Mouse (Mus musculus): ENCODE measurements around the gene Rnf207.

The Rnf207 gene

DNA sequence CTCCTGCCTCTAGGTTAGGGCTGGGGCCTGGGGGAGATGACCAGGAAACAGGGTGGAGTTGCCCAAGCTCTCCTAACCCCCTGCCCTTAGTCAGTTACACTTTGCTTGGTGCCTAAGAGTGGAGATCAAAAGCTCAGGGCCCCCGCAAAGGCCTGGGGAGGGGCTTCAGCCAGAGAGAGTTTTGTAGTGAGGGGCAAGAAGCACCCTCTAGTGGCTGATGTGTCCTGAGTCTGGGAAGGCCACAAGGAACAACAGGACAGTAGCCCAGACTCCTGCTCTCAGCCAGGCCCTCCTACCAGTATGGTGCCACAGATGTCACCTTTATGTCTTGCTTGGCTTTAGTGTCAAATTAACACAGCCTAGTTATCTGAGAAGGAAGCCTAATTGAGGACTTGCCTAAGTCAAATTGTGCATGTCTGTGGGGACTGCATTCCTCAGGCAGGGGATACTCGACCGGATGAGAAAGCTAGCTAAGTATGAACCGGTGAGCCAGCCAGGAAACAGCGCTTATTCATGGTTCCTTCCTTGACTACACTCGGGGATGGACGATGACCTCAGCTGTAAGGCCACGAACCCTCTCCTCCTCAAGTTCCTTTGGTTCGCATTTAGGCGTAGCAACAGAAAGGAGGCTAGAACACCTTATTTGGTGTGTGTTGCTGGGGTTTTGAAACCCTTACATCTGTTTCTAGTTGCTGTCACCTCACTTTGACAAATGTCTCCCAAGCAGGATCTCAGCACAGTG lies 24.4 kb downstream of the Rnf207 start:
- DNase-seq (ENCODE audit: low read depth), result no peak

GRCm38 (mm10) chr4:152292102-152292765 lies 26.6 kb downstream of the Rnf207 start:
- no peak for DNase-seq (ENCODE audit: low read depth)

DNA sequence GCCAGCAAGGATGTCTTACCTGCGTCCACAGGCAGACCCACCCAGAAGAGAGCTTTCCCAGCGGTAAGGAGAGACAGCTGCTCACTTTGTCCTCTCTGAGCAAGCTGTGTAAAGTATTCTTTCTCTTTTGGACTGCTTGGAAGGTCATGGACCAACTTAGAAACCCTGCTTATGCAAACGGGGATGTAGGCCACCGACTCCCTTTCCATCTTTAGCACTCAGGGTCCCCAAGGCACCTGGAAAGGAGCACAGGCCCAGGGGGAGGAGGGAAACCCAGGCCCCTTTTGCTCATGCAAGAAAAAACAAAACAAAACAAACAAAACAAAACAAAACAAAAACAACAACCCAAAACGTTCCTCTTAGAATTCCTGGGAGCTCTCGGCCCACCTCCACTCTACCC lies 27.2 kb downstream of the Rnf207 start, which contains the start of gene Hes3:
Hes3 (minus strand) TSS at position 101 of the 400 bp plus-strand sequence.
- DNase-seq (ENCODE audit: low read depth), result no peak

- DNase-seq (ENCODE audit: low read depth), result no peak
These were observed 27.8 kb downstream of the Rnf207 start for GRCm38 (mm10) chr4:152290991-152291390.

DNA sequence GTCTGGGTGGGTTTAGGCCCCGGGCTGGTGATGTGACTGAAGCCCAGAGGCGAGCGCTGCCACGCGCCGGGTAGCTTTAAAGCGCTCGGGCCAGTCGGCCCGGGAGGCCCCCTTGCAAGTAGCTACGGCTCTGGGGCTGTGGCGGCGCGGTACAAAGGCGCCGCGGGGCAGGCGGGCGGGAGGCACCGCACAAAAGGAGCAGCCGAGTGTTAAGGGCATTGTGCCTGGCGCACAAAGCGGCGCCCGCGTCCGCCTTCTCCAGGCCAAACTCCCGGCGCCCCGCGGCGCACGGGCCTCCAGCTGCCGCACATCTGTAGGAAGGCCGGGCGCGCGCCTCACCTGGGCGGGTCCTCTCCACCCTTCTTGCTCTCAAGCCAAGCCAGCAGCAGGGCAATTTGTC lies 28.4 kb downstream of the Rnf207 start:
- DNase-seq (ENCODE audit: low read depth), result no peak

DNA sequence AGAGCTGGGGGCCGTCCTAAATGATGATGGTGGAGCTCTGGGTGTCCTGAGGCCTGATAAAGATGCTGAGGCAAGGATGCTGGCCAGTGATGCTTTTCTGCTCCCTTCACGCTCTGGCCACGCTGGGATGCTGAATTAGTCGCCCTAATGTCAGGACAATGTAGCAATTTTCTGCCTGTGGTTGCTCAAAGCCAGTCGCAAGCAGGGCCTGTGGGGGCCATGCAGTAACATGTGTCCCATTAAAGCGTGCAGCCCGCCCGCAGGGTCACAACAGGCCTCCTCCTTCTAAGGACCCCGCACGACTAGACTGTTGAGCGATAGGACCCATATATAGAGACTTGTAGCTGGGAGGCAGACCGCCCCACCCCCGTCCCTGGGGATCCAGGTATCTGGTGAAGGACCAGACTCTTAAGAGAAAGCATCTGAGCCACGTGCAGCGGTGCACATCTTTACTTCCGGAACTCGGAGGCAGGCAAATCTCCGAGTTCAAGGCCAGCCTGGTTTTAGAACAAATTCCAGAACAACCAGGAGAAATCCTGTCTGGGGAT lies 30.3 kb downstream of the Rnf207 start:
- no peak for DNase-seq (ENCODE audit: low read depth)

GRCm38 (mm10) chr4:152287317-152288120 lies 31.3 kb downstream of the Rnf207 start:
- DNase-seq (ENCODE audit: low read depth), result no peak

GRCm38 (mm10) chr4:152286887-152287286 lies 31.9 kb downstream of the Rnf207 start:
- peak; percentile 66 for DNase-seq (ENCODE audit: low read depth)

- peak; percentile 22 for DNase-seq (ENCODE audit: low read depth)
These were observed 32.6 kb downstream of the Rnf207 start for GRCm38 (mm10) chr4:152286183-152286582.

GRCm38 (mm10) chr4:152285505-152285904 lies 33.3 kb downstream of the Rnf207 start:
- peak; percentile 71 for DNase-seq (ENCODE audit: low read depth)

DNA sequence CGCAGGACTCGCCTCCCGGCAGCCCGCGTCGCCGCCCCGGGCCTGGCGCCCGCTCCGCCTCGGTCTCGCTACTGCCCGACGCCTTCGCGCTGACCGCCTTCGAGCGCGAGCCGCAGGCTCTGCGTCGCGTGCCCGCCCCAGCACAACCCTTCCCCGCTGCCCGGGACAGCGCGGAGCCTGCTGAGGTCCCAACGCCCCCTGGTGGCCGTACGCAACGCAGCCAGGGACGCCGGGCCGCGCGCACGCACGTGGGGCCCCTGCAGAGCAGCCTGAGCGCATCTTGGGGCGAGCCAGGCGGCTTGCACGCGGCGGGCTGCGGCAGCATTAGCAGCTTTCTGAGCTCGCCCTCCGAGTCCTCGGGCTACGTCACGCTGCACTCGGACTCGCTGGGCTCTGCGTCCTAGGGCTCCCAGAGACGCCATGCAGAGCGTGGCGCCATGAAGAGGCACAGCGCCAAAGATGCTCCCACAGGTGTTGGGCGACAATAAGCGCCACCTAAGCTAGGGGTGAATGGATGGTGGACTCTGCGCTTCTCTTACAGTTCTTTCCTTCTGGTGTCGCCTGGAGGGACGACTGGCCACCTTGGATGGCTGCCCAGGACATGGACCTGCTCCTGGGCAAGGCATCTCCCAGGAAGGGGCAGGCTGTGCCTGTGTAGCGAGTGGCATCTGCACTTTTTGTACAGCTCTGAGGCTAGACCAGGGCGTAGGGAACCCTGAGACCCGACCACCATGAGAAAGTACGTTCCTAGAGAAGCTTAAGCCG lies 35.4 kb downstream of the Rnf207 start:
- peak; percentile 92 for DNase-seq (ENCODE audit: low read depth)

DNA sequence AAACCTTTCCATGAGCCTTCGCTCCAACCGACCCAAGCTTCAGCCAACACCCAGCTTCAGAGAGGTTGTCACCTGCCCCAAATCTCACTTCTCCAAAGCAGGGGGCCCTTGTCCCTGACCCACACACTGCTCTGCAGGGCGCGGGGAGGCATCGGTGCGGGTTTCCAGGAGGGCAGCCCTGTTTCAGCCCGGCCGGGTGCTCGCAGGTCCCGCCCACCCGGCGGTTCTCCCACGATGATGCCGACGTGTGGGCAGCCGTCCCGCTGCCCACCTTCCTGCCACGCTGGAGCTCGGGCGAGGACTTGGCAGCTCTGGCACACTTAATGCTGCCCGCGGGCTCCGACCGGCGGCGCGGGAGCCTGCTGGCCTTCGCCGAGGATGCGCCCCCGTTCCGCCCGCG lies 36.1 kb downstream of the Rnf207 start:
- no peak for DNase-seq (ENCODE audit: low read depth)

DNA sequence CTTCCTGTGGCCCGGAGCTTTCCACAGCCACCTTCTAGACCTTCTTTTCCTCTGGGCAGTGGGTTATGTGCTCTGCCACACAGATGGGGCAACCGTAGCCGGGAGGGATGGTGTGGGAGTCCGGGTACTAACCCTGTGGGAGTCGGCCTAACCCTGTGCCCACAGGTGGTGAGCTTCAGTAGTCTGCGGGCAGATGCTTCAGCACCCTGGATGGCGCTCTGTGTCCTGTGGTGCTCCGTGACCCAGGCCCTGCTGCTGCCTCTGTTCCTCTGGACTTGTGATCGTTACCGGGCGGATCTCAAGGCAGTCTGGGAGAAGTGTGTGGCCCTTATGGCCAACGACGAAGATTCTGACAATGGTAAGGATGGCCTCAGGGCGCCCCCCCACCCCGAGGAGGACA lies 37.2 kb downstream of the Rnf207 start:
- no peak for DNase-seq (ENCODE audit: low read depth)

- no peak for DNase-seq (ENCODE audit: low read depth)
These were observed 39.8 kb downstream of the Rnf207 start for GRCm38 (mm10) chr4:152278986-152279385.

- DNase-seq (ENCODE audit: low read depth), result no peak
These were observed 40.9 kb downstream of the Rnf207 start for GRCm38 (mm10) chr4:152277916-152278315.

GRCm38 (mm10) chr4:152276389-152277347 lies 42.1 kb downstream of the Rnf207 start:
- no peak for DNase-seq (ENCODE audit: low read depth)

DNA sequence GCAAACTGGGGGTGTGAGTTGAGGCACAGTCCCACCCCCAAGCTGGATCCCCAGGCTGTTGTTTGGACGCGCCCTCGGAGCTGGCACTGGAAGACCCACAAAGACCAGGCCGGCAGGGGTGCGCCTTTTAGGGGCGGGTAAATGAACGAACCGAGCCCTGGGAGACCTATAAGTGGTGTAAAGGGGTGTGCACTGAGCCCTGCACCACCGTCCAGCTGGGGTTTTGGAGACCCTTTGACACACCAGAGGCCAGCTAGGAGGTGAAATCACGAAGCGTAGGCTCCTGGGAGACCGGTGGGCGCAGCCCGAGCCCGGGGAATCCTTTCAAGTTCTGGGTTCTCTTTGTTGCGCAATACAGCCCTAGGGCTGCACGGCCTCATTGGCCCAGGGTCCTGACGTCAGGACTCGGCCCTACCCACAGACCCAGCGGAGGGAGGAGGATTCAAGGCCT lies 44.1 kb downstream of the Rnf207 start:
- DNase-seq (ENCODE audit: low read depth), result peak; percentile 12

DNA sequence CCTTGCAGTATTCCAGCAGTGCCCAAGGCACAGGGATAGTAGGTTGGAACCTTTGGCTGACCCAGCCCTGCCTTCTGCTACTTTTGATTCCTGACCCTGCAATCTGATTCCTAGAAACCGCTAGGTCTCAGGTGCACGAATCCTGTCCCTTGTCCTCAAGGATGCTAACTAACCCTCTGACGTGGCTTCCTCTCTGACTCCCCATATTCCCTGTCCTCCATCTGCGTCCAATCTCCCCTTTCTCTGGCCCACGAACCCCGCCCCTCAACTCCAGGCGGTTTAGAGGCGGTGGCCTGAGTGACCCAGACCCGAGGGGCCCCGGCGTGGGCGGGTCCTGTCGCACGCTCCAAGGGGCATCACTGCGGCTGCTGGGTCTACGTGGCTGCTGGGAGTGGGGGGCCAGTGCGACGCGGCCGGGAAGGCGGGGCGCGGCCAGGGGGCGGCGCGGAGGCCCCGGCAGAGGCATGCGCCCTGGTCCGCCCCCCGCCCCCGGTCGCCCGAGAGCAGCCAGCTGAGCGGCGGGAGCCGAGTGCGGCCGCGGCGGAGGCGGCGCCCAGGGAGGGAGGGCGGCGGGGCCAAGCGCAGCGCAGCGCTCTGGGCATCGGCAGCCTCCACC lies 45.1 kb downstream of the Rnf207 start, which contains the start of gene Gpr153:
Gpr153 (plus strand) TSS at position 612 of the 616 bp plus-strand sequence.
- peak; percentile 8 for DNase-seq (ENCODE audit: low read depth)

DNA sequence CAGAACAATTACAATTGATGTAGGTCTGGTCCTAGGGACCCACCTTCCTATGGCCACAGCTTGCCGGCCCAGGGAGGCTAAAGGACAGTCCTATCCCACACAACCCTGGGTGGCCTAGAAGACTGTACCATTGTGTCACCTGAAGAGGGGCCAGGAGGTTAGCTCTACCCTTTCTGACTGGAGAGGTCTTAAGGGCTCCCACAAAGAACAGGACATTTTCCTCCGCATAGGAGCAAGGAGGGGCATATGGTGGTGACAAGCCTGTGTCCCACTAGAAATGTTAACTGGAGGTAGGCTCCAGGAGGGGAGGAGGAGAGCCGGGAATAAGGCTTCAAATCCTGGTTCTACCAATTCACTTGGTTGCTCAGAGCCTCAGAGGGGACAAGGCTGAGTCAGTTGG lies 45.6 kb downstream of the Rnf207 start:
- DNase-seq (ENCODE audit: low read depth), result no peak
